Mouse (Mus musculus) megakaryocyte, embryonic 14.5 days (primary cell): ENCODE results near the gene Zfp777. TPM values are rescaled to one million over a fixed set of nuclear protein-coding genes. Genes with fewer than 3 reads are reported as not detected.

Experiments used
- H3K27me3 ChIP-seq: replicated peaks from 2 replicates; pipeline ENCODE3; 2012; ENCODE audit warnings: inconsistent platforms
- H3K36me3 ChIP-seq: replicated peaks from 2 replicates; pipeline ENCODE3; 2012; ENCODE audit warnings: low read length, inconsistent platforms, mixed read lengths
- H3K4me1 ChIP-seq: 2 replicates; pipeline ENCODE4 v1.6.1; 2012; ENCODE audit warnings: inconsistent platforms
- H3K4me3 ChIP-seq: replicated peaks from 2 replicates; pipeline ENCODE3; 2012; ENCODE audit warnings: moderate library complexity, mild to moderate bottlenecking, inconsistent platforms
- H3K9me3 ChIP-seq: 2 replicates; pipeline ENCODE4 v1.6.1; 2012; ENCODE audit warnings: inconsistent platforms
- FLI1 ChIP-seq: IDR thresholded peaks from 2 replicates; pipeline ENCODE4 v1.6.1; 2012; ENCODE audit warnings: low read length, inconsistent platforms, mixed read lengths
- GATA1 ChIP-seq: IDR thresholded peaks from 3 replicates; pipeline ENCODE4 v1.6.1; 2012; ENCODE audit warnings: mixed read lengths, low read length, inconsistent platforms, borderline replicate concordance
- polyA plus RNA-seq: library from polyadenylated mRNA; stranded (reverse); fragments of >175 nt; gene quantifications from 2 replicates; pipeline ENCODE4 v1.2.3, GENCODE M21; 2012; ENCODE audit warnings: low replicate concordance; ENCODE audit not compliant: insufficient read depth

Zfp777 gene
- polyA plus RNA-seq, 1 experiment = 27.0 TPM

DNA sequence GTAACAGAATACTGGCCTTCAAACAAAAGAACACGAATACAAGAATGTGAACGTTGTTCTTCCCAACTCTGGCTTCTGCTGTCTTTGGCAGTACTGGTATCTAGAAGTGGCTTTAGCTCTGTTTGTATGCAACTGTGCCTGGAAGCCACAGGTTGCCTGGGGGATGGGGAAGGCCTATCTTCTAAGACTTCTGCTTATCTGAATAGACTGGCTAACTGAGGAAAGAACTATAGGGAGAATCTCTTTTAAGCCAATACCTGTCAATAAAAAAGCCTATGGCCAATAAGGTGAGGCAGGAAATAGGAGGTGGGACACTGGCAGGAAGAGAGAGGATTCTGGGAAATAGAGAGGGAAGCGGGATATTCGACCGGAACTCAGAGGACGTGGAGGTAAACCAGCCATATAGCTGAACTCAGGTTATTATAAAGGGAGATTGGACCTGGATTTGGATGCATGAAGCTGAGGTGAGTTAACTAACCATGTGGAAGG is 16.9 kb upstream of the Zfp777 start:
- TF ChIP-seq GATA1 = no peak
- TF ChIP-seq FLI1 = no peak
- Histone ChIP-seq H3K4me3 (no peak overlapping the region), H3K36me3 (peaks cover 93% of the 10 kb centered on the region), H3K9me3 (no peaks in the 10 kb centered on the region), H3K4me1 (peaks cover 18% of the 10 kb centered on the region), H3K27me3 (no peaks in the 10 kb centered on the region)

- Histone ChIP-seq H3K9me3 (no peaks in the 10 kb centered on the region), H3K36me3 (peaks cover 83% of the 10 kb centered on the region), H3K4me3 (no peak overlapping the region), H3K4me1 (peaks cover 15% of the 10 kb centered on the region), H3K27me3 (no peaks in the 10 kb centered on the region)
- TF ChIP-seq GATA1 = no peak
- no peak for TF ChIP-seq FLI1
Observed at GRCm38 (mm10) chr6:48064451-48064850, 15.7 kb upstream of the Zfp777 start.

GRCm38 (mm10) chr6:48063940-48064339 is 15.2 kb upstream of the Zfp777 start:
- Histone ChIP-seq H3K36me3 (peaks cover 78% of the 10 kb centered on the region), H3K4me1 (peaks cover 18% of the 10 kb centered on the region), H3K9me3 (no peaks in the 10 kb centered on the region), H3K27me3 (no peaks in the 10 kb centered on the region), H3K4me3 (peak overlapping the region; percentile 56)
- TF ChIP-seq FLI1 (no peak), GATA1 (no peak)

- peaks cover 48% of the 10 kb centered on the region for H3K36me3 ChIP-seq
- no peaks in the 10 kb centered on the region for H3K27me3 ChIP-seq
- no peak overlapping the region for H3K4me3 ChIP-seq
- peaks cover 18% of the 10 kb centered on the region for H3K4me1 ChIP-seq
- no peaks in the 10 kb centered on the region for H3K9me3 ChIP-seq
- no peak for TF ChIP-seq FLI1
- no peak for TF ChIP-seq GATA1
Observed at GRCm38 (mm10) chr6:48060895-48061294, 12.2 kb upstream of the Zfp777 start.

DNA sequence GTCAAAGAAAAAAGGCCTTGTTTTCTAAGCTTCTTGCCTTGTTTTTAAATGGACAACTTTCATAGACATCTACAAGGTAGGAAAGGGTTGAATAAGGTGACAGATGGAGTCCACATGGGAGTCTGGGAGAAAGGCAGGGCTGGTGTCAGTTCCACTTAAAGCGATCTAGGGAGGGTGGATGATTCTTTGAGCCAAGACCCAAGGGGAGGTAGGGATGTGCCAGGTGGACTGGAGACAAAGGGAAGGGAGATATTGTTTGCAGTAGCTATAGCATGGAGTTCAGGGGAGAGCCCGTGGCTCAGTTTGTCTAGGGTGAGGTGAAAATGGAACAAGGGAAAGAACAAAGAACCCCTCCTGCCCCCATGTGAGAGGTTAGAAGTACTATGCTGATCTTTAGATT is 11.7 kb upstream of the Zfp777 start:
- Histone ChIP-seq H3K27me3 (no peaks in the 10 kb centered on the region), H3K4me1 (peaks cover 18% of the 10 kb centered on the region), H3K4me3 (no peak overlapping the region), H3K9me3 (no peaks in the 10 kb centered on the region), H3K36me3 (peaks cover 43% of the 10 kb centered on the region)
- TF ChIP-seq FLI1 (no peak), GATA1 (no peak)

- no peaks in the 10 kb centered on the region for H3K36me3 ChIP-seq
- no peaks in the 10 kb centered on the region for H3K9me3 ChIP-seq
- TF ChIP-seq FLI1 = no peak
- no peak for TF ChIP-seq GATA1
- no peaks in the 10 kb centered on the region for H3K27me3 ChIP-seq
- no peak overlapping the region for H3K4me3 ChIP-seq
- peaks cover 33% of the 10 kb centered on the region for H3K4me1 ChIP-seq
Observed at GRCm38 (mm10) chr6:48052136-48052535, 3.4 kb upstream of the Zfp777 start.

DNA sequence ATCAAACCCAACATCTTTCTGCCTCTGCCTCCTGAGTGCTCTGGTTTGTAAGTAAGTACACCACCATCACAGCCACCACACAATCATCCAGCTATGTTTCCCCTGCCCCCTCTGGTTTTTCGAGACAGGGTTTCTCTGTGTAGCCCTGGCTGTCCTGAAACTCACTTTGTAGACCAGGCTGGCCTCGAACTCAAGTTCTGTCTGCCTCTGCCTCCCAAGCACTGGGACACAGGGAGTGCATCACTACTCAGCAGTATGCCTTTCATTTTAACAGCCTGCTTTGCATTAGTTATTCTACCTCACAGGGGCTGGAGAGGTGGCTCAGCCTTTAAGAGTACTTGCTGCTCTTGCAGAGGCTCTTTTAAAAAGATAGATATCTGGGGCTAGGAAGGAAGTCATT is 3.0 kb upstream of the Zfp777 start:
- Histone ChIP-seq H3K9me3 (no peaks in the 10 kb centered on the region), H3K27me3 (no peaks in the 10 kb centered on the region), H3K4me1 (peaks cover 38% of the 10 kb centered on the region), H3K4me3 (no peak overlapping the region), H3K36me3 (no peaks in the 10 kb centered on the region)
- TF ChIP-seq FLI1 (no peak), GATA1 (no peak)

- peak overlapping the region; percentile 98 for H3K4me3 ChIP-seq
- peaks cover 8% of the 10 kb centered on the region for H3K36me3 ChIP-seq
- H3K4me1 ChIP-seq = peaks cover 52% of the 10 kb centered on the region
- TF ChIP-seq FLI1 (no peak), GATA1 (no peak)
- no peaks in the 10 kb centered on the region for H3K27me3 ChIP-seq
- no peaks in the 10 kb centered on the region for H3K9me3 ChIP-seq
Observed at GRCm38 (mm10) chr6:48049273-48050065, 758 bp upstream of the Zfp777 start.

GRCm38 (mm10) chr6:48047450-48048351 is 1.0 kb downstream of the Zfp777 start:
- Histone ChIP-seq H3K36me3 (peaks cover 26% of the 10 kb centered on the region), H3K27me3 (no peaks in the 10 kb centered on the region), H3K4me1 (peaks cover 65% of the 10 kb centered on the region), H3K4me3 (peak overlapping the region; percentile 98), H3K9me3 (no peaks in the 10 kb centered on the region)
- TF ChIP-seq FLI1 (no peak), GATA1 (no peak)

- Histone ChIP-seq H3K27me3 (no peaks in the 10 kb centered on the region), H3K36me3 (peaks cover 31% of the 10 kb centered on the region), H3K4me3 (peak overlapping the region; percentile 98), H3K9me3 (no peaks in the 10 kb centered on the region), H3K4me1 (peaks cover 71% of the 10 kb centered on the region)
- TF ChIP-seq GATA1 (no peak), FLI1 (no peak)
Observed at GRCm38 (mm10) chr6:48047114-48047449, 1.6 kb downstream of the Zfp777 start.
